In the genomic region with DNA sequence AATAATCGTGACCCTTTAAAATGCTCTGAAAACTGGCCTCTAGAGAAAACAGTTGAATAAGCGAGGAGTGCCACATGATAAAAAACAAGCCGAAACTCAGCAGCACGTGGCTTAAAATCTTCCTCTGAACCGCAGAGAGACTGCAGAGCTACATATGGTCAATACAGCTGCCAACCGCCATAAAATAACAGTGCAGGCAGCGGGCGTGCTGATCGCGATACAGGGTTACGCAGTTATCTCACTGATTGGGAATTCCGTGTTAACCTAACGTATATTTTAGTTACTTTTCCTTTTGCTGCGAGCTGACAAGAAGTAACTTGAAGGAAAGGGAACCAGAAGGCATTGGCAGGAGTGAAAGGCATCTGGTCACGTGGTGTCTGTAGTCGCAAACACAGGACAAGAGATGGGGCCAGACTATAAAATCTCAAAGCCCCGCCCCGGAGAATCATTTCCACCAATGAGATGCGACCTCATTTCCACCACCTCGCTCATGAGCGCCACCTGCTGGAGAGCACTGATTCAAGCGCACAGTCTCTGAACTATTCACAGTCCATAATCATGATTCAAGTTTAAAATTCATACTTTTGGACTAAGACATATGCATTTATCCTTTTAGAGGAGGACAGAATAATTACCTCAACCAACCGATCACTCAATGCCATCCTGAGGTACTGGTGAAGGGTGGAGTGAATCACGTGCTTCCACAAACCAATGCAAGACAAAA, we compare ENCODE assay signal across 8 mouse cellular contexts.
DNase-seq lines count a peak whose midpoint lies in the region; ATAC-seq and TF ChIP-seq lines count a peak whose summit lies in the region.

No protein-coding gene starts in this region.

- in situ Hi-C loops in Patski (cut with MboI; ENCODE audit: low pct_unique_long_range_greater_than_20kb), result loop anchor here (10.0 kb wide), 1 partner anchor 917 kb away; no protein-coding TSS in a partner anchor

- CTCF ChIA-PET in Patski (lab: Charles Lee), result interaction anchor here (0.8 to 1.4 kb wide), 2 partner anchors 10 to 448 kb away, joined by 3 to 8 read pairs; no protein-coding TSS in a partner anchor

- ATAC-seq in Patski, result no peak

- TF ChIP-seq CTCF in Patski (IDR thresholded peaks at IDR 0.05), result peak; percentile 82

- H3K27me3 ChIP-seq in Patski, result no peaks in the 10 kb centered on the region

- peak; percentile 39 for DNase-seq in heart, postnatal 4 days
- no peak for DNase-seq in heart, adult 9 months (ENCODE audit: low spot score in 2 of 2)
- DNase-seq in B cell, adult 2 months, result peak; percentile 83 to 84
- no peak for DNase-seq in Patski (ENCODE audit: low read depth, low spot score)
- peak; percentile 32 to 43 for DNase-seq in frontal cortex, postnatal 25 days (ENCODE audit: low spot score in 2 of 2)
- DNase-seq in right cerebral cortex, postnatal 10 days (ENCODE audit: low spot score in 2 of 2), result peak; percentile 46 to 51
- no peak for DNase-seq in ovary, adult 18-20 months (ENCODE audit: low spot score)
- no peak for DNase-seq in embryo, embryonic 9.5 days (ENCODE audit: extremely low spot score)

- POLR2A ChIA-PET in Patski (lab: Charles Lee), result no interaction called here

Comparison
In these comparisons a context has a peak if more than half of its experiments do, and no peak if none do; other contexts are left out.
1. DNase-seq: peak in heart, postnatal 4 days (single experiment), B cell, adult 2 months (2 of 2), frontal cortex, postnatal 25 days (2 of 2) and right cerebral cortex, postnatal 10 days (2 of 2); none in heart, adult 9 months (0 of 2), Patski (single experiment), ovary, adult 18-20 months (single experiment) and embryo, embryonic 9.5 days (single experiment).